Mouse (Mus musculus) testis, adult 2 months (tissue): ENCODE results near the gene Trank1.

Experiments
- CTCF ChIP-seq: fragments of 200-500 bp; IDR thresholded peaks from 2 replicates; pipeline ENCODE4 v1.5.1; 2012; ENCODE audit warnings: low read depth, mild to moderate bottlenecking, inconsistent platforms, low read length, moderate library complexity; ENCODE audit not compliant: control insufficient read depth, insufficient read depth, insufficient replicate concordance
- POLR2A ChIP-seq: fragments of 200-500 bp; IDR thresholded peaks from 2 replicates; pipeline ENCODE4 v1.6.1; 2012; ENCODE audit warnings: low read depth, mild to moderate bottlenecking, inconsistent platforms, low read length, moderate library complexity; ENCODE audit not compliant: control insufficient read depth

DNA sequence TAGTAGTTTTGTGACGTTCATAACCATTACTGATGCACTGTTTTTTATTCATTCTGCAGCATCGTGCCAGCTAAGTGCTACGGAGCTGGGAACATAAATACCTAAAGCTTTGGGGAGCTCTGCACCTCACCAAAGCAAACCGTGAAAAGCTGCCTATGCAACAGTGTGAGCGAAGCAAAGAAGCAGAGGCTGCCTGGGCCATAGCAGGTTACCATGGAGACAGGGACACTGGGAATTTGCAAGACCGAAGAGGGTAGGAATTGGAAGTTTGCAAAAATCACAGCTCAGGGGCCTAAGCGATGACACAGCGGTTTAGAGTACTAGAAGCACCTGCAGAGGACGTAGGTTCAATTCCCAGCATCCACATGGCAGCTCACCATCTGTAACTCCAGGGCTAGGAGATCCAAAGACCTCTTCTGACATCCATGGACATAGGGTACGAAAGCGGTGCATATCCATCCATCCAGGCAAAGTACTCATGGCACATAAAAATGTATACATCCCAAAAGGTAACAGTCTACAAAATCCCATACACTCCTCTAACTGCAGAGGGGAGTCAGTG, 20.9 kb upstream of the Trank1 start:
- TF ChIP-seq POLR2A (no peak), CTCF (no peak)
